Mouse (Mus musculus) liver, adult 2 months (tissue): ENCODE results near the gene Arhgap8. TPM values are rescaled to one million over a fixed set of nuclear protein-coding genes. Genes with fewer than 3 reads are reported as not detected.

Source experiments
- DNase-seq: peaks from one replicate; pipeline ENCODE4 v3.0.0-alpha.2; 2011; ENCODE audit warnings: low read depth, low spot score; ENCODE audit errors: extremely low read depth
- H3K27ac ChIP-seq: fragments of 200-500 bp; replicated peaks from 2 replicates; pipeline ENCODE4 v1.5.1; 2012; ENCODE audit warnings: low read depth, mild to moderate bottlenecking, control low read depth, inconsistent platforms, low read length; ENCODE audit not compliant: insufficient read depth
- H3K27me3 ChIP-seq: fragments of 200-500 bp; 2 replicates; pipeline ENCODE4 v1.6.1; 2012; ENCODE audit warnings: mild to moderate bottlenecking, moderate library complexity, low read length, inconsistent platforms; ENCODE audit not compliant: control insufficient read depth, insufficient read depth
- H3K36me3 ChIP-seq: fragments of 200-500 bp; 2 replicates; pipeline ENCODE4 v1.6.1; 2012; ENCODE audit warnings: low read length, inconsistent platforms; ENCODE audit not compliant: control insufficient read depth, insufficient read depth
- H3K4me1 ChIP-seq: fragments of 200-500 bp; 2 replicates; pipeline ENCODE4 v1.6.1; 2011; ENCODE audit warnings: low read length; ENCODE audit not compliant: control insufficient read depth, insufficient read depth
- H3K4me3 ChIP-seq: fragments of 200-500 bp; 2 replicates; pipeline ENCODE4 v1.5.1; 2011; ENCODE audit warnings: low read depth, mild to moderate bottlenecking, control low read depth, low read length, moderate library complexity; ENCODE audit not compliant: insufficient read depth
- H3K79me2 ChIP-seq: fragments of 200-500 bp; 2 replicates; pipeline ENCODE4 v1.6.1; 2012; ENCODE audit warnings: inconsistent platforms, mild to moderate bottlenecking, low read length, moderate library complexity; ENCODE audit not compliant: control insufficient read depth, insufficient read depth
- H3K9ac ChIP-seq: fragments of 200-500 bp; 2 replicates; pipeline ENCODE4 v1.6.1; 2012; ENCODE audit warnings: low read depth, mild to moderate bottlenecking, control low read depth, inconsistent platforms, low read length
- CTCF ChIP-seq: fragments of 200-500 bp; IDR thresholded peaks from 2 replicates; pipeline ENCODE4 v1.5.1; 2011; ENCODE audit warnings: low read depth, low read length, control low read depth
- POLR2A ChIP-seq: fragments of 200-500 bp; IDR thresholded peaks from 2 replicates; pipeline ENCODE4 v1.6.1; 2011; ENCODE audit warnings: low read length, control low read depth; ENCODE audit not compliant: insufficient read depth; ENCODE audit errors: extremely low read depth
- WGBS: fragments of 180-500 bp; shearing (Covaris S2); methylation state at CpG from one replicate; pipeline ENCODE4 v1.1.7; 2018; 5-methylcytosine and 5-hydroxymethylcytosine counted together
- polyA plus RNA-seq: library from polyadenylated mRNA; depleted of rRNA; stranded (reverse); fragments of >200 nt; gene quantifications from 2 replicates; pipeline ENCODE4 v1.2.3, GENCODE M21; 2012
- total RNA-seq: library from RNA; depleted of rRNA; stranded (reverse); fragments of >200 nt; gene quantifications from 2 replicates; pipeline ENCODE4 v1.2.3, GENCODE M21; 2014

The Arhgap8 gene
- total and polyA plus RNA-seq, 2 experiments: 0.20 TPM; not detected in 1

DNA sequence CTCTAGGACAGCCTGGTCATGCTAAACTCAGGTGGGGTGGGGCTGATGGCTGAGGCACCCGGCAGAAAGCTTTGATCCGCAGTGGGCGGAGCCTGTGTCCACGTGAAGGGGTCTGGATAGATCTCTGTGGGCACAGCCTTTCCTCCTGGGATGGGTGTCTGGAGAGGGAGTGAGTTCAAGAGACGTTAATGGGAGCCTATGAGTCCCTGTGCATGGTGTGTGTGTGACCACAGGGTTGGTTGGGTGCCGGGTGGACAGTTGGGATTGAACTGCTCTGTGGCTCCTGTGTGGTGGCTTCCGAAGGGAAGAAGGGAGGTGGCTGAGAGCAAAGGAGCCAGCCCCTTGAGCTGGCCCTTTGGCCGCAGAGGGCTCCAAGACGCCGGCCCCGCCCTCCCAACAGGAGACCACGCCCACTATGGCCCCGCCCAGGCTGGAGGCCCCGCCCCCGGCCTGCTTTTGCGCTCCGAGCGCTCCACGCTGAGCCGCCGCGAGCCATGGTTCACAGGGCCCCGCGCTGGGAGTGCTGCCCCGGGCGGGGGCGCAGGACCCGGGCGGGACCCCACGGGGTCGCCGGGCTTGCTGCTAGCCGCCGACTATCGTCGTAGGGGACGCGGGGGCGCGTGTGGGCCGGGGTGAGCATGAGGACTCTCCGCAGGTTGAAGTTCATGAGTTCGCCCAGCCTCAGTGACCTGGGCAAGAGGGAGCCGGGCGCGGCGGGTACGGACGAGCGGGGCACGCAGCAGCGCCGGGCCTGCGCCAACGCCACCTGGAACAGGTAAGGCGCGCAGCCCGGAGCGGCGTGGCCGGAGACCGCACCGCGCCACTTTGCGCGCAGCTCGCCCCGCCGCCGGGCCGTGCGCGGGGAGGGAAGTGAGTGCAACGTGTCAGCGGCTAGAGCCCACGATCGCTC lies 39.1 kb upstream of the Arhgap8 start:
- Histone ChIP-seq H3K9ac (peak overlapping the region; percentile 85), H3K79me2 (peaks cover 12% of the 10 kb centered on the region; the same call in 1 of the 2 replicates), H3K4me1 (peaks cover 3% of the 10 kb centered on the region; the same call in 1 of the 2 replicates), H3K27ac (peak overlapping the region; percentile 43; the same call in 1 of the 2 replicates), H3K27me3 (no peaks in the 10 kb centered on the region), H3K36me3 (no peaks in the 10 kb centered on the region), H3K4me3 (peak overlapping the region; percentile 77)
- no peak for TF ChIP-seq CTCF
- 0 out of 2 replicates have a peak, but pooled peaks have one; percentile 30 for TF ChIP-seq POLR2A
- DNase-seq: peak; percentile 46
- WGBS: 2% methylated on average over 77 of the region's 77 CpGs

DNA sequence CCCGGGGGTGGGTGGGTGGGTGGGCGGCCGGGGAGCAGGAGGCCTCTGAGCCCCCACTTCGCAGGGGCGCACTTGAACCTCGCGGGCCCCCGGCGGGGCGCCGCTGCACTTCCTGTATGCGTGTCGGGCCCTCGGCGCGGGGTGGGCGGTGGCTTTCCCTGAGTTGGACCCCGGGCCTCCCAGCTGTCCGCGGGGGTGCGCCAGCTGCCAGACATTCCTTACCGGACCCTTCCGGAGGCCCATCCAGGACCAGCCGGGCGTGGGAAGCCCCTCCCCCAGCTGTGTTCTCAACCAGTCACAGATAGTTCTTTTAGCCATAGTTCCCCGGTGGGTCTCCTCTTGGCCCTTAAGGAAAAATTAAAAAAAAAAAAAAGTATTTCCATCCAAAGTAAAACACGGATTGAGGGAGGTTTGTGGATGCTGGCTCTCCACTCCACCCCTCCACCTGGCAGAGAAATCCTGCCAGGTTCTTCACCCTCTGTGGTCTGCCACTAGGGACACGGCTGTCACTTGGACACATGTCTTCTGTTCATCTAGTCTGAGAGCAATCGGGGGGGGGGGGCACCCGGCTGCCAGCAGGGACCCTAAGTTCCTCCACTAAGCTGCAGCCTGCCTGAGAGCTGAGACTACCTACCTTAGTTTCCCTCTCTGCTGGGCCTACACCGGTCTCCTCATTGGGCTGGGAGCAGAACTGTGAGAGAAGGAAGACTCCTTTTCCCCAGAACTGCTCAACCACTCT lies 38.2 kb upstream of the Arhgap8 start:
- peak overlapping the region; percentile 77 for H3K4me3 ChIP-seq
- no peak for DNase-seq
- peak overlapping the region; percentile 85 for H3K9ac ChIP-seq
- no peaks in the 10 kb centered on the region for H3K27me3 ChIP-seq
- H3K36me3 ChIP-seq: no peaks in the 10 kb centered on the region
- H3K79me2 ChIP-seq: peaks cover 12% of the 10 kb centered on the region; the same call in 1 of the 2 replicates
- 4% methylated on average over 29 of the region's 31 CpGs for WGBS
- no peak for TF ChIP-seq POLR2A
- TF ChIP-seq CTCF: no peak; the same call in 1 of the 2 replicates
- H3K27ac ChIP-seq: no peak overlapping the region
- H3K4me1 ChIP-seq: peaks cover 3% of the 10 kb centered on the region; the same call in 1 of the 2 replicates

DNA sequence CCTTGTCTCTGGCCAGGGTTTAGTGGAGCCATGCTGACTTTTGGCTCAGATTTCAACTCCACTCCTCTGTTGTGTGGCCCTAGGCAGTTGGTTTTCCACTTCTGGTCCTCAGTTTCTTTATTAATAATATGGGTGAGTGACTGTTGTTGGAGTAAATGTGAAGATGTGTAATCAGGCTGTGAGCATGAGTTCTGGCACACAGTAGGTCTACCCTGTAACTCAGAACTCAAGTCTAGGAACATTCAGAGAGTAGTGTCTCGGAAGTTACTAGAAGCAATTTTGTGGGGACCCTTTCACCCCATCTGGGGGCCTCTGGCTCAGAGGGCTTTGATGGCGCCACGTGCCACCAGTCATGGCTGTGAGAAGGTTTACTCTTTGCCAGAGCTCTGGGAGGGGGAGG lies 37.6 kb upstream of the Arhgap8 start:
- no peaks in the 10 kb centered on the region for H3K27me3 ChIP-seq
- peaks cover 12% of the 10 kb centered on the region; the same call in 1 of the 2 replicates for H3K79me2 ChIP-seq
- H3K4me3 ChIP-seq: no peak overlapping the region
- TF ChIP-seq CTCF (no peak), POLR2A (no peak)
- no peak overlapping the region for H3K27ac ChIP-seq
- no peaks in the 10 kb centered on the region for H3K36me3 ChIP-seq
- WGBS: 92% methylated on average over 3 of the region's 3 CpGs
- no peak overlapping the region for H3K9ac ChIP-seq
- peaks cover 3% of the 10 kb centered on the region; the same call in 1 of the 2 replicates for H3K4me1 ChIP-seq
- DNase-seq: no peak

DNA sequence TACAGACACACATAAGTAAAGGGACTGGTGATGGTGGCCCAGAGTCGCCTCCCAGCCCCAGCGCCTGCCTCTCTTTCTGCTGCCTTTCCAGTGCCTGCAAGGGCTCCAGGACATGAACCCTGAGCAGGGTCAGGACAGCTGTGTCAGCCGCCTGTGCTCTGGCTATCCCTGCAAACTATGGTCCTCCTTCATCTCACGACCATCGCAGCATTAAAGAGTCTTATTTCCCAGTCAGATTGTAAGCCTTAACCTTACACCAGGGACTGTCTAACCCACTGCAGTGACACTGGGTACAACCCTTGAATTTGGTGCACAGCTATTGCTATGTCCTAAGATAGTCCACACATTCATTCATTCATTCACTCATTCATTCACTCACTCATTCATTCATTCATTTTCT lies 37.0 kb upstream of the Arhgap8 start:
- Histone ChIP-seq H3K4me3 (no peak overlapping the region), H3K4me1 (peaks cover 3% of the 10 kb centered on the region; the same call in 1 of the 2 replicates)
- WGBS: 82% methylated on average over 5 of the region's 5 CpGs

DNA sequence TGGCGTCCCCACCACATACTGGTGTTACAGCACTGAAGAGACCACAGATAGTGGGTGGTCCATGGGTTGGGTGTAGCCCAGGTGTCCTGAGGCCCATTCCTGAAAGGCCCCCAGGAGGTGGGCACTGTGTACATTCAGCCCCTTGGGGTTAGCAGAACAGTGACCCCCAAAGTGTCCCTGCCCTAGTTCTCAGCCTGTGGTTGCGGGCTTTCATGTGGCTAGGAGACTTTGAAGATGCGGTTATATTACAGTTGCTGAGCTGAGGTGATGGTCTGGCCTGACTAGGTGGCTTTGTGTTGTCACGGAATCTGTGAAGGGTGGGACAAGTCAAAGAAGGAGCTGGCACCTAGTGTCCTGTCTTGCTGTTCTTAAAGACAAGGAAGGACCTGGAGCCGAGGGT lies 35.3 kb upstream of the Arhgap8 start:
- WGBS: 88% methylated on average over 5 of the region's 5 CpGs
- Histone ChIP-seq H3K27me3 (no peaks in the 10 kb centered on the region), H3K27ac (no peak overlapping the region), H3K9ac (no peak overlapping the region), H3K79me2 (peaks cover 12% of the 10 kb centered on the region; the same call in 1 of the 2 replicates), H3K4me1 (peaks cover 3% of the 10 kb centered on the region; the same call in 1 of the 2 replicates), H3K36me3 (no peaks in the 10 kb centered on the region), H3K4me3 (no peak overlapping the region)
- TF ChIP-seq CTCF: no peak
- no peak for TF ChIP-seq POLR2A
- DNase-seq: no peak

More for the DNA sequence above, 37.0 kb upstream of the Arhgap8 start:
- Histone ChIP-seq H3K9ac (no peak overlapping the region), H3K27ac (no peak overlapping the region), H3K27me3 (no peaks in the 10 kb centered on the region), H3K36me3 (no peaks in the 10 kb centered on the region), H3K79me2 (peaks cover 12% of the 10 kb centered on the region; the same call in 1 of the 2 replicates)
- DNase-seq: no peak
- TF ChIP-seq CTCF (no peak), POLR2A (no peak)
